Mouse (Mus musculus): ENCODE measurements around the gene Cep55. TPM values are rescaled to one million over a fixed set of nuclear protein-coding genes. Genes with fewer than 3 reads are reported as not detected.

Cep55 gene
- polyA plus RNA-seq, 2 experiments from 2014 or later: 2.0 to 4.4 TPM

DNA sequence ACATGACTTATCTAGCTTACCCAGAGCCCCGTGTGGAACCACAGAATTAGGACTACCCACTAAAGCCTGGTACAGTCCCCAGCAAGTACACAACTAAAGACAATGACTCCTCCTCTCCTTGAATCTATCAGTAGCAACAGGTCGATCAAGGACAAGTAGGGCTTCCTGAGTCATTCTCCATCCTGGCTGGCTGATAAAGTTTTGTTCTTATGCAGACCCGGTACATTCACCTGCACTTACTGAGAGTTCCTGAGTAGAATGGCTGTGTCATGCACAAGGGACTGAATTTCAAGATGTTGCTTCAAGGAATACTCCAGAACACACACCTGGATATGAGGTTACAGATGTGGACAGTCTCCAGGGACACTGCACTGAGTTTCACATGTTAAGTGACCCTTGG lies 9.6 kb upstream of the Cep55 start:
- ATAC-seq: no peak

DNA sequence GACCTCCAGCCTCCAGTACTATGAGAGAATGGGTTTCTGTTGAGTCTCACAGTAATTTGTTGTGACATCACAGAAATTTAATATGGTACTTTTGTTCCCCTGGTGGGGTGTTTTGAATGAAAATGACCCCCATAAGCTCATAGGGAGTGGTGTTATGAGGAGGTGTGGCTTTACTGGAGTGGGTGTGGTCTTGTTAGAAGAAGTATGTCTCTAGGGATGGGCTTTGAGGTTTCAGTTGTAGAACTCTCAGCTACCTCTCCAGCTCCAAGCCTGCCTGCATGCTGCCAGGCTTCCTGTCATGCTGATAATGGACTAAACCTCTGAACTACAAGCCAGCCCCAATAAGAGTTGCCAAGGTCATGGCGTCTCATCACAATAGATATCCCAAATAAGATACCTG lies 5.1 kb upstream of the Cep55 start:
- ATAC-seq: no peak

DNA sequence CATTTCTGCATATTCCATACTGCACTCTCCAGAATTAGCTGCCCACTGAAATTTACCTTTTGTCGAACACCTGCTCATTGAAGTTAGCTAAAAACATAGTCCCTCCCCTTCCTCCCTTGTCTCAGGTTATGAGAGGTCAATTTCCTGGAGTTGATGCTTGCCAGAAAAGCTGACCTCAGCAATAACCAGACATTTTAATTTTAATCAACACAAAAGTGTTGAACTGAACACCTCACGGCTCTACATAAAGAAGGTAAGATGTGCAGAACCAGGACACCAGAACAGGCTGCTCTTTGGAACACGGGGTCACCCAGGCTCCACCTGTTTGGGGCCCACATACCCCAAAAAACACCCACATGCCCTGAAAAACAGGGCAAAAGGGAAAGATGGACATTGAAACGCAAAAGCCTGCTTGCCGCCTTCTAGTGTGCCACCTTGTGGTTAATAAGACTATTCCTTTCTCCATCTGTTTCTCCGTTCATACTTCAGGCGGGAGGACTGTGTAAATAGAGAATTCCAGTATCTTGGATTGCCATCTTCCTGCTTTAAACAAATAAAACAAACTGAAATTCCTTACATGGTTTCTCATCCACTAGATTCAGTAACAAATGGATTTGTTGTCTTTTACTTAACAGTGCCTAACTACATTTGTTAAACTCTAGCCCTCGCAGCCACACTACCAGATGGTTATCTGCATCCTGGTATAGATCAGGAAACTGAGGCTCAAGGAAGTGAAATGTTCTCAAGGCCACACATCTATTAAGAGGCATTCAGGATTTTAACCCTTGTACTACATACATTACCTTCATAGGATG lies 1.4 kb upstream of the Cep55 start:
- ATAC-seq: no peak

DNA sequence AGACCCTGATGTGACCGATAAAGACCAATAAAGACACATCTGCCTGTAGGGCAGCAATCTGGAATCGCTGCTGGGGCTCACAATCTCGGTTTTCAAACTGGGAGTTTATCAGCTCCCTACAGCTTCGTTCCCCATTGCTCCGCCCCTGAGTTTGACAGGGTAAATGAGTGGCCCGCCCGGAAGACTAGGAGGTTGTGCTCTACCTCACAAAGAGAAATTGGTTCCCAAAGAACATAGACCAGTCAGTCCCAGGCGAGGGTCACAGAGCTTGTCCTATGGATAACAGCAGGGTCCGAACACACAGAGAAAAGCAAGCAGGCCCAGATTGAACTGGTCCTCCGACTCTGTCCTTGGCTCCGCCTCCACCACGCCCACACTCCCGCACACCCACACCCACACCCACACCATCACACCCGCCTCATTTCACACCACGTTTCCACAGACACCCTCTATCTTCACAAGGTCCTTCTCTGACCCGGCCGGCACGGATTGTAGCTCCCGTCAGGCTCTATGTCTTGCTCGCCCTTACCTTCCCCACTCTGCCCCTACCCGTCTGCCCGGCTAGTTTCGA lies 577 bp upstream of the Cep55 start:
- ATAC-seq: peak; percentile 69

DNA sequence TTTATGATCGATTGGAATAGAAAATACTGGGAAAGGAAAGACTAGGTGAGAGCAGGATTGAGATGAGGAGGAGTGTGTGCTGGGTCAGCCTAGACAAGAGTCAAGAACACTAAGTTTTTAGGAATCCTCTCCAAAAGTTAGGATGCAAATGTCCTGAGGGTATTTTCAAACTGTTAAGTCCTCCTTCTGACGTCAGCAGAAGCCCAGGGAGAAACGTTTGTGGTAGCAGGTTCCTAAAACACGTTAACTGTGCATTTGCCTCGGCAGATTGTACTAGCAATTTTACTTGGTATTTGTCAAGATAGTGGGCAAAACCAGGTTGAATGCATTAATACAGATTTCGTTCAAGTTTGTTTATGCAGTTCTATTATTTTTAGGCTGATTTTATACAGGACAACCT lies 987 bp downstream of the Cep55 start:
- ATAC-seq: no peak

DNA sequence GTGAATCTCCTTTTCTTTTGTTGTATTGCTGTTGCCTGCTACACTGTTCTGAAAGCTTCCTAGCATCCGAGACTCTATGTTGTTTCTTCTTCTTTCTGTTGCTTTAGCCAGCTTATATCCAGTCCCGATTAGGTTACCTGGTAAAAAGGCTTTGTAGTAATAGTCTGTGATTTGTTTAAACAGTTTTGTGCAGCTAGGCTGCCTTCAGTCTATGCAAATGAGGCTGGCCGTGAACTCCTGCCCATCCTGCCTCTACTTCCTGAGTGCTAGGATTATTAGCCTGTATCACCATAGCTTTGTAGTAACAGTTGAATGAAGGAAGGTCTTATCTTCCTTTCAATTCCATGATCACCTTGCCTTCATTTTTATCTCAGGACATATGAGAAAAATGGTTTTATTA lies 1.5 kb downstream of the Cep55 start:
- no peak for ATAC-seq

DNA sequence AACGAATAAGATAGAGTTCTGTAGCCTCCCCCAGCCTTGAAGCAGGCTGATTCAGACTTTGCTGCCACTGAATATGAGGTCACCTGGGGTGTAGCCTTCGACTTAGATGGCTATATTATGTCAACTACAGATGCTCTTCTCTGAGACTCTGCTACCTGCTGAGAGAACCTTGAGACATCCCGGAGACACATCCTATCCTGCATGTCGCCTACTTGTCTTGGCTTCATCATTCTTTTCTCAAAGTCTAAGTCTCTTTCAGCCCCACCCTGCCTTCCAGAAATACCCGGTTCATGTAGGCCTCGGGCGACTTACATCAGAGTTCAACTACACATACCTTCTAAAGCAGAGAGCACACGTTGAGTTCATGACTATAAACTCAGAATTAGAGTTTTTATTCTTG lies 2.1 kb downstream of the Cep55 start:
- ATAC-seq: no peak

DNA sequence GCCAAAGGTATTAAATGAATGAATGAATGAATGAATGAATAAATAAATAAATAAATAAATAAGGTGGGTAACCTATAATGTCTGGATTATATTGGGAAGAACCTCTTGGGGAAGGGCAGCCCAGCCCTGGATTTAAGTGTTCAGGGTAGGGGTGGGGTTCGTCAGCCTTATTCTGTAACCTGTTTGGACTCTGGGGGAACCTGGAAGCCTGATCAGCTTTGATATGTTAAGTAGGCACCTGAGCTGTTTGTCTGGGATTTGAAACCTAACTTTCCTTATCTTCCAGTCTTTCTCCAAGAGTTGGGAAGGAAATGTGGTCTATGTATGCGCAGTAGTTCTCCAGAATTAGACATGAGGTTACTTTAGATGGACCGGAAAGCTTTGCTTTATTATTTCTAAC lies 8.4 kb downstream of the Cep55 start:
- no peak for ATAC-seq

DNA sequence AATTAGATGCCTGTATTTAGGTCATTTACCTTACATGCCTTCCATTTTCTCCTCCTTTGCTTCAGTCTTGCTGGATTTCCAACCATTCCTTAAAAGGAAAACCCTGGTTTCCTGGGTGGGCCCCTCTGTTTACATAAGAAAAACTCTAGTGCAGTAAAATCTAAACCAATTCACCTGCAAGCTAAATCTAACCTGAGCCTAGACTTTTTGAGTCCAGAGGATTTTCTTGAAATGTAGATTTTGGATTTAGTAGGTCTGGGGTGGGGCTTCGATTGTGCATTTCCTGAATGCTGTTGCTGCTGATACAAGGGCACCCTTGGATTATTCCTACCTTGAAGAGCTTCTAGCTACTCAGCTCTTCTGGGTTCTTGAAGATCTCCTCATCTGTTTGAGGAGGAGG lies 9.2 kb downstream of the Cep55 start:
- no peak for ATAC-seq

DNA sequence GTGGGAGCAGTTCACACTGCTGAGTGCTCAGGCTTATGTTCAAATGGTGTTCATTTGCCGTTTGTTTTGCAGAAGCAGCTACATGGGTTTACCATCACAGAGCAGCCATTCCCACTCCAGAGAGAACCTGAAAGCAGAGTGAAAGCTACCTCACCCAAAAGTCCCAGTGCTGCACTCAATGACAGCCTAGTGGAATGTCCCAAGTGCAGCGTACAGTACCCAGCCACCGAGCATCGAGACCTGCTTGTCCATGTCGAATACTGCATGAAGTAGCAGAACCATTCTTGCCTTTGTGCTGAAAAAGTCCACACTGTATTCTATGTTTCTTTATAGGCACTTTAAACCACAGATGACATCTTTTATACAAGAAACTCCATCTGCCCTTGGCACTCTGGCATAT lies 18.4 kb downstream of the Cep55 start:
- ATAC-seq: no peak

DNA sequence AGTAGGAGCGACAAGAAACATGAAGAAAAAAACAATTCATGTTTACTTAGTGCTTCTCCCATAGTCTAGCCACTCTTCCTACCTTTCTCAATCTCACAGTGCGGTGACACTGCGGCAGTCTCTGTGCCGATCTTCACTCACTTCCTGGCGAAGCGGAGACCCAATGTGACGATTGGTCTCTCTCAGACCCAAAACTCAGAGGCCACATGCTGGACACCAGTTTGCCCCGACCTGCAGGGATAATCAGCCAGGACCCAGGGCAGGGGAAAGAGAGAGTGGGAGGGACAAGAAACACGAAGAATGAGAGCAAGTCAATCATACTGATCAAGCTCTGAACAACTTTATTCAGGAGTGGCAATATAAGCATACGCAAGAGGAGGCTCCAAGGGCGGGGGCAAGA lies 20.2 kb downstream of the Cep55 start:
- ATAC-seq: no peak

DNA sequence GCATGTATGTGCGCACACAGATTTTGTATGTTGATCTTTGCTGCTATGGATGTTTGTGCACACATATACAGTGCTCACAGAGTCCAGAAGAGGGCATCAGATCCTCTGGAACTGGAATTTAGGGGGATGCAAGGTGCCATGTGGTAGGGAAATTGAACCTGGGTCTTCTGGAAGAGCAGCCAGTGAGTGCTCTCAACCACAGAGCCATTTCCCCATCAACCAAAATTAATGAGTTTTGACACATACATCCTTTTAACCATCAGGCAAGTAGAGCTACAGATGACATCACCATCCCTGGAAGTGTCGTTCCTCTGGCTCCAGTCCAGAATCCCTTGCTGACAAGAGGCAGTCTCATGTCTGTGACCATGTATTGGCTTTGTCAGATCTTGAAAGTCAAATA lies 21.4 kb downstream of the Cep55 start:
- no peak for ATAC-seq

DNA sequence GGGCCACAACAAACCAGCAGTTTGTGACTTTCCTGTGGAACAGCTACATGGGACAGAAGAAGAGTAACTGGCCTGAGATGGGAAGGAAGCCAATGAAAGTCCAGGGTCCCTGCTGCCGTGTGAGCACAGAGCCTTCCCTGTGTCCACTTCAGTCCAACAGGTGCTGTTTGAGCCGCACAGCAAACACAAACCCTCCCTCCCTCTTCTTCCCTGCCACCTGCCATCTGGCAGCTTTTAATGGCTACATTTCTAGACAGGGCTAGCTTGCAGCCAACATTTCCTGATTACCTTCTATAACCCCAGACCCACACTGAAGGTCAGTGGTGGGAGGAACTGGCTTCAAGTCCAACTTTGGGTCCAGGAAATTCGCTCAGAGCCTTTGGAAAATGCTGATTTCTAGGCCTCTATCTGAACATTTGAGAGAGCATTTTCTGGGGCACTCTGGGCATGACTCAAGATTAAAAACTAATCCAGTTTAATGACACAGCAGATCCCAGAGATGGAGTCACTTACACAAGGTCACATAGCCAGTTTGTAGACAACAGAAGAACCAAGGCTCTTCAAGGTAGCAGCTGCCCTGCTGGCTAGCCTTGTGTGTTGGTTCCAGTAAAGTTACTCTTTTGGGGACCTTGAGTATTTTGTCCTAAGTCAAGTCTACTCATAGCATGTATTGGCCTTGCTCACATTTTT lies 23.2 kb downstream of the Cep55 start:
- no peak for ATAC-seq

DNA sequence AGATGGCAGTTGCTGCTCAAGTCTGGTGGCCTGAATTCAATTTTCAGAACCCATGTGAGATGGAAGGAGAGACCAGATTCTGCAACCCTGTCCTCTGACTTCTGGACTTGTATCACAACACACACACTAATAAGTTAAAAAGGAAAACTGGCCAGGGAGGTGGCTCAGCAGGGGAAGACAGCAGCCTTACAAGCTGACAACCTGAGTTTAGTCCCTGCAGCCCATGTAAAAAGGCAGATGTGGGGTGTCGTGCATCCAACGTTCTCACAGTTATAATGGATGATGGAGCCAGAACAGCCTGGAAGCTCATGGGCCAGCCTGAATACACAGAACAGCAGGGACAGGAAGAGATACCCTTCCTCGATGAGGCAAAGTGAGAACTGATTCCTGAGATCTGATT lies 26.6 kb downstream of the Cep55 start:
- ATAC-seq: no peak

DNA sequence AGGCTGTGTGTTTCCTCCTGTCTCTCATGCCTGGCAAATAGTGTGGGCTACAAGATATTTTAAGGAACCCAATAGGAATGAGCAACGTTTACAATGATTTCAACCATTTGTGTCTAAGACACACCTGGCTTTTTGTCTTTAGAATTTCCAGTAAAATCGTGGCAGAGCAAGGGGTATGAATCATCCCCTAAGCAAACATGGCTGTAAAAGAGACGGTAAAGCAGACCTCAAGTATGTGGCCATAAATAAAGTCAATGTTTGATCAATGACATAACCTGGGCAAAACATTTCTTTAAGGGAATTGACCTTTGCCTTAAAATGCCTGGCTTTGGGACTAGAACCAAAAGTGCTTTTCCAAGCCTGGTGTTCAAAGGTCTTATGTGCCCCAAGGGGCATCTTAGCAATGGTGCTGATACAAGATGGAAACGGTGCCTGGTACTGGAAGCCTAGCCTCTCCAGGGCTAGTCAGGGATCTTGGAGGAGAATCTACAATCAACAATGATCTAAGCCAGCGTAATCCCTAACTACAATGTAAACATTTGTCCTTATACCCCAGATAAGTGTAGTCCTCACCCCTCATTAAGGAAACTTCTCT lies 28.2 kb downstream of the Cep55 start:
- ATAC-seq: no peak

DNA sequence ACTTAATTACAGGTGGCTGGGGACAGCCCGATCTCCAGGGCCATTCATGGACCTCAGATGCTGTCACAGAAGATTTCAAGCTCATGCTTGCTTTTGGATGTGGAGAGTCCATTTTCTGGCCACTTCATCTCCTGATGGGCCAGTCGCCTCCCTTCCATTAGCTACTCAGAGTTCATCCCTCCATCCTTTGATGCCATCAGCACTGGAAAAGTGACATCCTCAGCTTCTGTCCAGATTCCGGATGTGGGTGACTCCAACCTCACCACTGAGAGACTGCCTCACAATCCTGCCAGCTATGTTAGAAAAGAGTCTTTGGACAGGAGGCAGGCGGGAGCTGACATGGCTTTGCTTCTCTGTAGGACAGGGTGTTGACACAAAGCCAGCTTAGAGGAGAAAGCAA lies 31.0 kb downstream of the Cep55 start:
- ATAC-seq: no peak

DNA sequence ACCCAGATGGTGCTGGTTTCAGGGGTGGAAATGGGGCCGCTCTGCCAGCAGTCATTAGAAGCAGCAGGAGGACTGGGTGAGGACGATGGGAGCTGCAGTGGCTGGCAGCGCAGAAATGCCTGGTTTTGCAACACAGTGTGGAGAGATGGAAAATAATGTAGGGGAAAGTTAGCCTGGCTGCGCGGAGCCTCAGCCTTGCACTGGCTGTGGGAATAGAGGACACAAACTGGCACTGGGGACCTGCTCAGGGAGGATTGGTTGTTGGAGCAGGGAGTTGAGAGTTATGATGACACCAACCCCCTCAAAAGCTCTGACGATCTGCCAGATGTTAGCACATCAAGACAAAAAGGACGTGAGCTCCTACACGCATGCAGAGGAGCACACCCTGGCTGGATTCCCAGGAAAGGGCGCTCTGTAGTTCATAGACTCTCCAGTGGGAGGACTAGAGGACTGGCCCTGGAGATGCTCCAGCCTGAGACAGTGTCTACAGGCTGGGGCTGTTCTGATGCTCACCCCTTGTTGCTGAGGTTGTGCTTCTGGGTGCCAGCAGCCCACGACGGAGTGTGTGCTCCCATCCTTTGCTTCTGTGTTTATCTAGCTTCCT lies 32.2 kb downstream of the Cep55 start:
- no peak for ATAC-seq

DNA sequence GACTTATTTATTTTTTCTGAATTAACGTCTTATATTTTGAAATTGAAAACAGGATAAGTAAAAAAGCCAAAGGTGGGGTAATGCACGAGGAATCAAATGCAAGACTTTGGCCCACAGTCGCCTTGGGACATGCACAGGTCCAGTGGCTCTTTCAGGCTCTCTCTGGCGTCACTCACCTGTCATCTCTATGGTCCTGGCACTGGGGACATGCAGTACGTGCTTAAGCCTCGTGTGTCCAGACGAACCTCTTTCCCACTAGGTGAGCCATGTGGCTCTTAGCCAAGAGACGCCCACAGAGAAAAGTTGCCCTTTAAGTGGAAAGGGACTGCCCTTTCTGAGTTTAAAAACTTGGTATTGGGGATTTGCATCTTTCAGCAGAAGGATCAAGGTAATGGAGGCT lies 34.5 kb downstream of the Cep55 start:
- no peak for ATAC-seq

DNA sequence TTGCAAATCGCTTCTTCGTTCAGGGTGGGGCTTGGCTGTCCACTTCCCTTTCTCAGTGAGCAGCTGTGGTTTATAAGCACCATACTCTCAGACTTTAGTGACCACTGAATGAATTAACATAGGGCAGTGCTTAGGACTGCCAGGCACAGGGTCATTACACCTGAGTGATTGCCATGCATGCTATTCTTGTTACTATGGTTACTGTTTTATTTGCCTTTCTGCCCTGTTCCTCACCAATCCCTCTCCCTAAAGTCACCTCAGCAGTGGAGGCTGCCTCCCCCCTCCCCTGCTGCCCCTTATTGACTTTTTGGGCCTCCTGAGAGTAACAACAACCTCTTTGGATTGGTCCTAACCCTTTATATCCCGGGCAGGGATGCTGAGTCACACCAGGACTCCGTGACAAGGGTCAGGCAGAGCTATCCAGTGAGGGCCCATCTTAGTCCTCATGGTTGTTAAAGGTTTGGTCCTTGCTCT lies 36.7 kb downstream of the Cep55 start:
- ATAC-seq: no peak

DNA sequence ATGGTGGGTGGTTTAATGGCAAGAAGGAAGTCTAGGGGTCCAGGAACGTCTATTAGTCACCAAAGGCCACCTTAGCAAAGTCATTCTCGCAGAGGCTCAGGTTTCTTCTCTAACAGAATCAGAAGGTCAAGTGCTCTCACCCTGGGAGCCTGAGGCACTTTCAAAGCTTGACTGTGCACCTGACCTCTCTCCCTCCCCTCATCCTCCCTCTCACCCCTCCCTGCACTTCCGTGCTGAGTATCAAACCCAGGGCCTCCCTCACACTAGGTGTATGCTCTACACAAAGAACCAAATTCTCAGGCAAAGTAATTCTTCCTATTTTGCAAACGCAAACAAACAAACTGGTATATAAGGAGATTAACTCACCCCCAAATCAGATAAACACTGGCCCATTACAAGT lies 41.4 kb downstream of the Cep55 start:
- ATAC-seq: no peak

DNA sequence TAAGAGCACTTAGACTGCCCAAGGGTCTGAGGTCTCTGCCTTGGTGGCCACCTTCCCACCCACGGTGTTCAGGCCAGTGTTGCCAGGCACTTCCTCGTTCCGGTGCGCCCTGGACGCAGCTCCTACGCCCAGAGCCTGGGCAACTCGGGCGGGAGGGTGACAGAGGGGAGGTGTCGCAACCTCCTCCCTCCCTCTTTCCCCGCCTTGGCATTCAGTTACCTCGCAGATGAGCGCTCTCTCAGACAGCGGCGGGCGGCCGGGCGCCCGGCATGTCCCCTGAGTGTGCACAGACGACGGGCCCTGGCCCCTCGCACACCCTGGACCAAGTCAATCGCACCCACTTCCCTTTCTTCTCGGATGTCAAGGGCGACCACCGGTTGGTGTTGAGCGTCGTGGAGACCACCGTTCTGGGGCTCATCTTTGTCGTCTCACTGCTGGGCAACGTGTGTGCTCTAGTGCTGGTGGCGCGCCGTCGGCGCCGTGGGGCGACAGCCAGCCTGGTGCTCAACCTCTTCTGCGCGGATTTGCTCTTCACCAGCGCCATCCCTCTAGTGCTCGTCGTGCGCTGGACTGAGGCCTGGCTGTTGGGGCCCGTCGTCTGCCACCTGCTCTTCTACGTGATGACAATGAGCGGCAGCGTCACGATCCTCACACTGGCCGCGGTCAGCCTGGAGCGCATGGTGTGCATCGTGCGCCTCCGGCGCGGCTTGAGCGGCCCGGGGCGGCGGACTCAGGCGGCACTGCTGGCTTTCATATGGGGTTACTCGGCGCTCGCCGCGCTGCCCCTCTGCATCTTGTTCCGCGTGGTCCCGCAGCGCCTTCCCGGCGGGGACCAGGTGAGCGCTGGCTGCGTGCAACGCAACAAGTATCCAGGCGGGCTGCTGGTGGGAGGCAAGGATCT lies 42.3 kb downstream of the Cep55 start, which contains the start of gene Ffar4:
Ffar4 (plus strand) TSS at position 214 of the 901 bp plus-strand sequence.
- ATAC-seq: no peak

DNA sequence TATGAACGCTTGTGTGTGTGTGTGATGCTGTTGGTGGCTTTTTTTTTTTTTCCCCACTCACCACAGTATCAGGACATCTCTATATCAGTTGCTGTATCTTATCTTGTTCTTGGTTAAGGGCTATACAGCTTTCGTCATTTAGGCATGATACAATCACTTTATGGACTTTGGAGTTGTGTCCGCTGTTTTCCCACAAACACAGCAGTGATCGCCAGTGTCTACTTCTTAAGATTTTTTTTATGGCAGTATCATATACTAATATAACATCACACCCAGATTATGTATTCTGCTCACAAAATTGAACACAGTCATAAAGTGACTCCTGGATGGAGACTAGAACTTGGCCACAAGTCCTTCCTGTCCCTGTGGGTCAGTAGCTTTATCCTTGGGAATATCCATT lies 53.1 kb downstream of the Cep55 start:
- no peak for ATAC-seq
